Mouse (Mus musculus) brain, embryonic 18.5 days (tissue): ENCODE measurements around the gene Nlrp3.
"Not testable (repeated sequence)": the region's sequence is repeated elsewhere in the genome, so short reads cannot be mapped to it uniquely, and the experiment has no call there.

ENCODE experiments used
- DNase-seq: peaks from one replicate; pipeline ENCODE4 v3.0.0-alpha.2; 2012; ENCODE audit warnings: low read depth, low spot score

The Nlrp3 gene

GRCm38 (mm10) chr11:59537218-59538130, 3.9 kb upstream of the Nlrp3 start:
- DNase-seq: no peak

DNA sequence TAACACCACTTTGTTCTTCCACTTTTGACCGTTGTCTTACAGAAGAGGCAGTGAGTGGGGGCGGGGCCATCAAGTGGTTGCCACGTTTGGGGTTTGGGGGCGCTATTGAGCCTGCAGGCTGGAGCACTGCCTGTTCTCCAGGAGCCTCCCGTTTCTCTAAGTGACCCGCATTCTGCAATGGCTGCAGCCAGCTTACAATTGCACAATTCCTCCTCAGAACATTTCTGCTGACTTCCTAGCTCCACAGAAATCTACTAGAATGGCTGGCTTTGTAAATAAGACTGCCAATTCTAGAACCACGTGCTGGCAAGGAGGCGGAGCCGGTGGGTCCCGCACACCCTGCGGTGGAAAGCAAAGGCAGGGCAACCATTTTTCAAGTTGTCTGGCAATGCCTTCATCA, 3.0 kb upstream of the Nlrp3 start:
- no peak for DNase-seq

DNA sequence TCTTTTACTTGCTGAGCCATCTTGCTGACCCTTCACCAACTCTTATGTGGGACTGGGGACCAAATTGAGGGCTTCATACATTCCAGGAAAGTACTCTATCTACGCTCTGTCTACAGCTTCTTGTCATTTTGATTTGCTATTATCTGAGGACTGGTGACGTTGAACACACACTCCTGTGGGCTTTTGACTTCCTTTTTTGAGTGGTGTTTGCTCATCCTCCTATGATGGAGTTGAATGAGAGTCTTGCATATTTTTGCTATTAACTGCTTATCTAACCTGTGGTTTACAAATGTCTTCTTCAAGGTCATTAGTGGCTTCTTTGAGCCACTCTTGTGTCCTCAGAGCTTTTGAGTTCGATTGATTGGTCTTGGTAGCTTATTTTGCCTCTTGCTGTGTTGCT, 1.2 kb upstream of the Nlrp3 start:
- no peak for DNase-seq

DNA sequence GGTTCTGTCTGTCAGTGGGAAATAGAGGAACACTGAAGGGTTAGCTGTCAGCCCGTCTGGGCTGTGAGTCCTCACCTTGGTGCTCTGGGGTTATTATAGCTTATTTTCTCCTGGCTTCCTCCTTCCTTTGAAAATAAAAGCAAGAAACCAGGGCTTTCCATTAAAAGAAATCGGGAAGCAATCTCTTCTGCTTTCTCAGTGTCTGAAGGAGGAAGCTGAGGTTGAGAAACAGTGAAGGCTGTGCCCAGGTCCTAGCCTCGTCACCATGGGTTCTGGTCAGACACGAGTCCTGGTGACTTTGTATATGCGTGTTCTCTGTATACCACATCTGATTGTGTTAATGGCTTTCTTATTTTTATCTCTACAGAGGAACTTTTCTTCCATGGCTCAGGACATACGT, 1.1 kb downstream of the Nlrp3 start:
- no peak for DNase-seq

DNA sequence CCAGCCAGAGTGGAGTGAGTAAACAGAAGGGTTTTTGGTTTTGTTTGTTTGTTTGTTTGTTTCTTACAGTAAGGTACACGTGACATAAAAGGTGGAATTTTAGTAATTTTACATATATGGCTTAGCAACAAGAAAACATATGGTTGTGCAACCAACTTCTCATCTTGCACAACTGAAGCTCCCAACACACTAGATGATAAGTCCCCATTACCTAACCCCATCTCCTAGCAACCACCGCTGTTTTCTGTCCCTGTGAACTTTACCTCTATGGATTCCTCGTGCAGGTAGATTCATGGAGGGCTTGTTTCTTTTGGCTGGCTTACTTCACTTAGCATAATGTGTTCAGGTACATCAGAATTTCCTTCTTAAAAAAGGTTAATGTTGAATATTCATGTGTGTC, 2.0 kb downstream of the Nlrp3 start:
- no peak for DNase-seq

GRCm38 (mm10) chr11:59544005-59544404, 2.6 kb downstream of the Nlrp3 start:
- DNase-seq: no peak

DNA sequence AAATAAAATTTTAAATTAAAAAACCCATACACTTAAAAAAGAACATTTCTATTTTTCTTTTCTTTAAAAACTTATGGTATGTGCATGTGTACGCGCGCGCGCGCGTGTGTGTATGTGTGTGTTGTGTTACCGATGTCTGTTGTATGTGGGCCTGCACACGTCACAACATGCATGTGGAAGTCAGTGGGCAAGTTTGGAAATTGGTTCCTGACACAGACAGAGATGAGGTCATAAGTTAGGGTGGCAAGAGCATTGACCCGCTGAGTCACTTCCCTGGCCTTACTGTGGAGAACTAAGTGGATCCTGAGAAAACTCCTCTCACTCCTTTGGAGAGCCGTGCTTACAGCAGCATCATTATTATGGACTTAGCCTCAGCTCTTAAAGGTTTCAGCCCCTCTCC, 12.8 kb downstream of the Nlrp3 start:
- DNase-seq: no peak

DNA sequence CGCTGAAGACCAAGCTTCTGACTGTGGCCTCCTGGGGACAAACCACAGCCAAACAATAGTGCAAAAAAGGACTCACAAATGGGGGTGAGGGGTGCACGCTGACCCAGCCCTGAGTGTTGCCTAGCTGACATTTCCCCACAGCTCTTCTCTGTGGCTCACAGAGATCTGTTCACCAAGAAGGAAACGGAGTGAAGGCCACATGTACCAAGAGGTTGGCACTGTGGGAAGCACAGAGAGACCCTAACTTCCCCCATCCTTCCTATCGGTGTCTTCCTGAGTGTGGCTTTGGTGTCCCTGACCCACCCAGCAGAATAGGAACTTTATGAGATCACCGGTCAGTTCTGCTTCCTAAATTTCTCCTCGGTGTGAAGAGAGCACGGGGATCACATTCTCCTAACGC, 13.2 kb downstream of the Nlrp3 start:
- no peak for DNase-seq

- no peak for DNase-seq
These were observed 19.5 kb downstream of the Nlrp3 start for GRCm38 (mm10) chr11:59560906-59561305.

GRCm38 (mm10) chr11:59562336-59562735, 21.0 kb downstream of the Nlrp3 start:
- DNase-seq: no peak

GRCm38 (mm10) chr11:59562837-59563236, 21.5 kb downstream of the Nlrp3 start:
- DNase-seq: no peak

DNA sequence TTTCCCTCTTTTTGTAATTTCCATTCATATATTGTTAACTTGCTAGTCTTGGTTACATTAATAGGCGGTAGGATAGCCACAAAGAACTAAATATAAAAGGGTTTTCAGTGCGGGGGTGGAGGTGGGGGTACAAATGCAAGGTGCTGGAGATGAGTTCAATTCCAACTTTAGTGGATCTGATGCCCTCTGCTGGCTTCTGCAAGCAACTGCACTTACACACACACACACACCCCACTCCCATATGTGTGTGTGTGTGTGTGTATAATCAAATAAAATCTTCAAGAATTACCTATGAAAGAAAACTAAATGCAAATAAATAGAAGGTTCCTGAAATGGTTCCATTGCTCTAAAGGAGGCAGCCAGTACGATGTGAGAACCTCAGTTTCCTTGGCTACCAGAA, 27.9 kb downstream of the Nlrp3 start:
- DNase-seq: no peak

DNA sequence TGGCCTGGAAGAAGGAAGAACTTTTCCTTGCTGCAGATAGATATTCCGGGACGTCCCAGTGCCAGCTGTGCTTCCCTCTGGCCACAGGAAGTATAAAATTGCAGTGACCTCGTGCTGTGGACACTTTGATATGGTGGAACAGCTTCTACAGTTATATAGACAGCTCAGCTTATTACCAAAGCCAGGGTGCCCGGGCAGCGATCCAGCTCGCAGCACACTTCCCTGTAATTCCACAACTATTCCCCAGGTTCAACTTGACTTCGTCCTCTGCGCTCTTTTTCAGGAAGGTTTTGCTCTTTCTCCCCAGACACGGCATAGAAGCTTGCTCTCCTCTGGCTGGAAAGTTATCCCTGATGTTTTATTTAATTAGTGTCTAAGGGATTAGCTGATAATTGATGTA, 34.4 kb downstream of the Nlrp3 start:
- DNase-seq: no peak

- DNase-seq: not testable (repeated sequence)
These were observed 34.8 kb downstream of the Nlrp3 start, which contains the start of gene Olfr222 for GRCm38 (mm10) chr11:59576135-59576534. Gene Olfr222, minus strand, starts transcription at chr11:59576235.

GRCm38 (mm10) chr11:59584539-59584938, 43.2 kb downstream of the Nlrp3 start:
- DNase-seq: no peak

GRCm38 (mm10) chr11:59589496-59589895, 48.1 kb downstream of the Nlrp3 start:
- no peak for DNase-seq

- DNase-seq: no peak
These were observed 51.8 kb downstream of the Nlrp3 start, which contains the start of gene Olfr223 for GRCm38 (mm10) chr11:59593189-59593588. Gene Olfr223, minus strand, starts transcription at chr11:59593289.

DNA sequence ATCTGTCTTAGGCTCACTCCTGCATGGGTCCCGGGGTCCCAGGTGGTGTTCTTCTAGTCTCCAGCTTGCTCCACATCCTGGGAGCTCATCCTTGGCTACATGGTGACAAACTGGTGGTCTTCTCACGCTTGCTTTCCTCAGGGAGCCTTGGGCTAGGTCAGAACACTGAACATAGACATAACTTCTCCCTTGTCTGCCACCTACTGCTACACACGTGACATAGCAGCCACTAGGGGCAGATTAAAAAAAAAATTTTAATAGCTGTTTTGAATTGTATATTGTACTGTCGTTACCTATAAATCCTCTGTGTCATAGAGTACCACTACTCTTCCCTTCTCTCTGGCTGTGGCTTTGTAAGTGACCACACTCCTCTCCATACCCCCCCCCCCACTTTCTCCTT, 54.7 kb downstream of the Nlrp3 start:
- no peak for DNase-seq

GRCm38 (mm10) chr11:59596950-59597349, 55.6 kb downstream of the Nlrp3 start:
- DNase-seq: no peak

DNA sequence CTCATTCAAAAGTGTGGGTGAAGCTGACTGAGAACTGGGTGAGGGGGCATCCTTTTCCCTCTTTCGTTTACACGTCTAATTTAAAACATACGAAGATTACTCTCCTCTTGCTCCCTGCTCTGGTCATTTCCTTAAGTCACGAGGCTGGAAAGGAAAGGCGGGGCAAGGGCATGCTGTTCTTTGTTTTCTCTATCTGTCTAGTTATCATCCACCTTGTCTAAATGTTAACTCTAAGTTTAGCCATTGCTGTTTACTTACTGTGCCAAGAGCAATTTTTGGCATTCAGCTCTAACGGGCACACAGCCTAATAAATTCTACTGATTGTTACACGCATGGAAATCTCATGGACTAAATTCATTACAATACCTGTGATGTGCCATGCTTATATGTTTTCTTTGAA, 57.8 kb downstream of the Nlrp3 start:
- DNase-seq: no peak

DNA sequence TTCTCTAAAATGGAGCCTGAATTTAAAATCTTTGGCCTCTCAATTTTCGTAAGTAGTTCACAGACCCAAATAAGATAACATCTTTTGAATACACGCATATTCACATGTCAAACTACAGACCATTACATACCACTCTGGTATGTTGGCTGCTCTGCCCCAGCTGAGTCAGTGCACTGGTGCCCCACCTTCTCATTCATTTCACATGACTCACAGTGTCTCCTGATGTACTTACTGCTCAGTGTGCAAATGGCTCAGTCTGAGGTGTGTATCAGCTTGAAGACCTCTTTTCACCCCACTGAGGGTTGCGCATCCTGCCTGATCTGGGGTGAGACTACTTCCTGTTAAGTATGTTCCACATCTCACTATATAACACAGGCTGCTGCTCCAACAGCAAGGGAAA, 59.5 kb downstream of the Nlrp3 start:
- no peak for DNase-seq

- no peak for DNase-seq
These were observed 60.9 kb downstream of the Nlrp3 start for GRCm38 (mm10) chr11:59602287-59602686.

DNA sequence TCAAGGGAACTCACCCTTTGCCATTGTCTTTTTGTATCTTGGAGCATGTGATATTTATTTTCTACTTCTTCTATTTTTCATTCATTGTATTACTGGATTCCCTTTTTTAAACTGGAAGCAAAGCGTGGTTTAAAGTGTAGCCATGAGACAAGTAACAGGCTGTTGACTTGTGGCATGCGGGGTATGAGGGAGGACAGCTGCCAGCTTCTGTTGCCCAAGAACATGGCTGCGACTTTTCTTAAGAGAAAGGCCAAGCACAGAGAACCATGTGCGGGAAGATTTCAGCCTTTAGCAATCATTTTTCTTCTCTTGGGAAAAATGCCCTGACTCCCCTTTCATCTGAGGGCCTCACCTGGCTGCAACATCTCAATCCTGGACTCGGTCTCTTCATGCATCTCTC, 70.3 kb downstream of the Nlrp3 start:
- no peak for DNase-seq
